Mouse (Mus musculus) embryonic facial prominence, embryonic 10.5 days (tissue): ENCODE data around the gene Lmna. TPM values are rescaled to one million over a fixed set of nuclear protein-coding genes. Genes with fewer than 3 reads are reported as not detected.

ENCODE experiments used
- DNase-seq: peaks from one replicate; pipeline ENCODE4 v3.0.0-alpha.2; 2017; ENCODE audit warnings: low spot score
- H3K27ac ChIP-seq: fragments of 300-500 bp; sonication (generic); replicated peaks from 2 replicates; pipeline ENCODE4 v1.5.1; 2016; ENCODE audit warnings: mild to moderate bottlenecking
- H3K27me3 ChIP-seq: fragments of 300-500 bp; sonication (generic); replicated peaks from 2 replicates; pipeline ENCODE4 v1.6.1; 2016; ENCODE audit warnings: low read depth, mild to moderate bottlenecking; ENCODE audit not compliant: poor library complexity, severe bottlenecking
- H3K36me3 ChIP-seq: fragments of 300-500 bp; sonication (generic); replicated peaks from 2 replicates; pipeline ENCODE4 v1.6.1; 2016; ENCODE audit warnings: mild to moderate bottlenecking, moderate library complexity
- H3K4me1 ChIP-seq: fragments of 300-500 bp; sonication (generic); 2 replicates; pipeline ENCODE4 v1.6.1; 2016
- H3K4me3 ChIP-seq: fragments of 300-500 bp; sonication (generic); 2 replicates; pipeline ENCODE4 v1.5.1; 2016; ENCODE audit warnings: mild to moderate bottlenecking, moderate library complexity
- H3K9me3 ChIP-seq: fragments of 300-500 bp; sonication (generic); 2 replicates; pipeline ENCODE4 v1.6.1; 2016; ENCODE audit warnings: mild to moderate bottlenecking
- WGBS: fragments of 180-500 bp; shearing (Covaris S2); methylation state at CpG from one replicate; pipeline ENCODE4 v1.1.7; 2016; 5-methylcytosine and 5-hydroxymethylcytosine counted together
- polyA plus RNA-seq: library from polyadenylated mRNA; unstranded; fragments of >200 nt; fragmentation: Nextera tagmentation; extraction: Ambion mirVana; gene quantifications from 2 replicates; pipeline ENCODE4 v1.2.1, GENCODE M21; 2016

Gene Lmna
- polyA plus RNA-seq, 1 experiment from 2014 or later, result 17.9 TPM

- H3K4me1 ChIP-seq, result peaks cover 47% of the 10 kb centered on the region
- no peak overlapping the region for H3K27ac ChIP-seq
- 55% methylated on average over 8 of the region's 8 CpGs for WGBS
- H3K9me3 ChIP-seq, result no peaks in the 10 kb centered on the region
- no peaks in the 10 kb centered on the region for H3K36me3 ChIP-seq
- peaks cover 86% of the 10 kb centered on the region for H3K27me3 ChIP-seq
- DNase-seq, result no peak
- H3K4me3 ChIP-seq, result no peak overlapping the region
Observed at GRCm38 (mm10) chr3:88453369-88453768, 56.4 kb downstream of the Lmna start.

- Histone ChIP-seq H3K4me1 (peaks cover 48% of the 10 kb centered on the region), H3K27ac (no peak overlapping the region), H3K4me3 (no peak overlapping the region), H3K9me3 (no peaks in the 10 kb centered on the region), H3K27me3 (peaks cover 86% of the 10 kb centered on the region), H3K36me3 (no peaks in the 10 kb centered on the region)
- 76% methylated on average over 6 of the region's 6 CpGs for WGBS
- DNase-seq, result no peak
Observed at GRCm38 (mm10) chr3:88452716-88453115, 57.0 kb downstream of the Lmna start.

GRCm38 (mm10) chr3:88452246-88452645, 57.5 kb downstream of the Lmna start:
- H3K4me3 ChIP-seq, result no peak overlapping the region
- peaks cover 45% of the 10 kb centered on the region for H3K4me1 ChIP-seq
- WGBS, result 72% methylated on average over 5 of the region's 5 CpGs
- H3K9me3 ChIP-seq, result no peaks in the 10 kb centered on the region
- DNase-seq, result no peak
- H3K27me3 ChIP-seq, result peaks cover 81% of the 10 kb centered on the region
- H3K27ac ChIP-seq, result no peak overlapping the region
- no peaks in the 10 kb centered on the region for H3K36me3 ChIP-seq

GRCm38 (mm10) chr3:88450379-88451131, 59.2 kb downstream of the Lmna start:
- Histone ChIP-seq H3K27me3 (peaks cover 74% of the 10 kb centered on the region), H3K4me3 (no peak overlapping the region), H3K9me3 (no peaks in the 10 kb centered on the region), H3K4me1 (peaks cover 40% of the 10 kb centered on the region), H3K27ac (peak overlapping the region; percentile 82; the same call in 1 of the 2 replicates), H3K36me3 (no peaks in the 10 kb centered on the region)
- DNase-seq, result no peak
- 83% methylated on average over 12 of the region's 12 CpGs for WGBS

GRCm38 (mm10) chr3:88449395-88450023, 60.2 kb downstream of the Lmna start:
- 5% methylated on average over 21 of the region's 21 CpGs for WGBS
- peak overlapping the region; percentile 56 for H3K4me3 ChIP-seq
- peaks cover 65% of the 10 kb centered on the region for H3K27me3 ChIP-seq
- H3K27ac ChIP-seq, result peak overlapping the region; percentile 82
- DNase-seq, result peak; percentile 82
- H3K9me3 ChIP-seq, result no peaks in the 10 kb centered on the region
- H3K36me3 ChIP-seq, result no peaks in the 10 kb centered on the region
- H3K4me1 ChIP-seq, result peaks cover 34% of the 10 kb centered on the region

- Histone ChIP-seq H3K9me3 (no peaks in the 10 kb centered on the region), H3K4me3 (no peak overlapping the region), H3K36me3 (no peaks in the 10 kb centered on the region), H3K27ac (no peak overlapping the region), H3K27me3 (peaks cover 54% of the 10 kb centered on the region), H3K4me1 (peaks cover 33% of the 10 kb centered on the region)
- WGBS, result 90% methylated on average over 8 of the region's 8 CpGs
- DNase-seq, result no peak
Observed at GRCm38 (mm10) chr3:88448443-88448842, 61.3 kb downstream of the Lmna start.

- Histone ChIP-seq H3K27me3 (peaks cover 51% of the 10 kb centered on the region), H3K4me3 (no peak overlapping the region), H3K36me3 (no peaks in the 10 kb centered on the region), H3K9me3 (no peaks in the 10 kb centered on the region), H3K27ac (no peak overlapping the region), H3K4me1 (peaks cover 28% of the 10 kb centered on the region)
- DNase-seq, result no peak
- 63% methylated on average over 8 of the region's 8 CpGs for WGBS
Observed at GRCm38 (mm10) chr3:88447676-88448183, 62.0 kb downstream of the Lmna start.

GRCm38 (mm10) chr3:88446471-88447123, 63.2 kb downstream of the Lmna start:
- H3K27me3 ChIP-seq, result peaks cover 49% of the 10 kb centered on the region
- WGBS, result 82% methylated on average over 8 of the region's 8 CpGs
- H3K4me1 ChIP-seq, result peaks cover 26% of the 10 kb centered on the region
- no peak overlapping the region for H3K27ac ChIP-seq
- DNase-seq, result no peak
- no peaks in the 10 kb centered on the region for H3K9me3 ChIP-seq
- no peak overlapping the region for H3K4me3 ChIP-seq
- H3K36me3 ChIP-seq, result no peaks in the 10 kb centered on the region

- no peak for DNase-seq
- WGBS, result 78% methylated on average over 7 of the region's 7 CpGs
- Histone ChIP-seq H3K27me3 (peaks cover 48% of the 10 kb centered on the region), H3K27ac (no peak overlapping the region), H3K9me3 (no peaks in the 10 kb centered on the region), H3K4me3 (no peak overlapping the region), H3K4me1 (peaks cover 23% of the 10 kb centered on the region), H3K36me3 (no peaks in the 10 kb centered on the region; the same call in 1 of the 2 replicates)
Observed at GRCm38 (mm10) chr3:88442888-88443287, 66.9 kb downstream of the Lmna start.

GRCm38 (mm10) chr3:88442488-88442887, 67.3 kb downstream of the Lmna start:
- Histone ChIP-seq H3K27me3 (peaks cover 46% of the 10 kb centered on the region), H3K4me3 (no peak overlapping the region), H3K9me3 (no peaks in the 10 kb centered on the region), H3K27ac (no peak overlapping the region), H3K4me1 (peaks cover 23% of the 10 kb centered on the region), H3K36me3 (no peaks in the 10 kb centered on the region; the same call in 1 of the 2 replicates)
- WGBS, result 84% methylated on average over 12 of the region's 12 CpGs
- no peak for DNase-seq

GRCm38 (mm10) chr3:88440500-88441381, 69.0 kb downstream of the Lmna start:
- Histone ChIP-seq H3K36me3 (no peaks in the 10 kb centered on the region; the same call in 1 of the 2 replicates), H3K27ac (peak overlapping the region; percentile 36; the same call in 1 of the 2 replicates), H3K9me3 (no peaks in the 10 kb centered on the region), H3K4me1 (peaks cover 39% of the 10 kb centered on the region), H3K27me3 (peaks cover 46% of the 10 kb centered on the region), H3K4me3 (peak overlapping the region; percentile 40)
- WGBS, result 25% methylated on average over 27 of the region's 27 CpGs
- peak; percentile 49 for DNase-seq

- Histone ChIP-seq H3K4me3 (no peak overlapping the region), H3K4me1 (peaks cover 43% of the 10 kb centered on the region), H3K9me3 (no peaks in the 10 kb centered on the region), H3K27me3 (peaks cover 46% of the 10 kb centered on the region), H3K27ac (no peak overlapping the region), H3K36me3 (no peaks in the 10 kb centered on the region; the same call in 1 of the 2 replicates)
- no peak for DNase-seq
- 59% methylated on average over 4 of the region's 4 CpGs for WGBS
Observed at GRCm38 (mm10) chr3:88439582-88439981, 70.2 kb downstream of the Lmna start.
